Mouse (Mus musculus): ENCODE results near the gene Gtf2e1. TPM values are rescaled to one million over a fixed set of nuclear protein-coding genes. Genes with fewer than 3 reads are reported as not detected.

The Gtf2e1 gene
- total RNA-seq, 1 experiment = 54.1 TPM

GRCm38 (mm10) chr16:37522100-37522697, 17.4 kb downstream of the Gtf2e1 start:
- no peaks in the 10 kb centered on the region for H3K4me1 ChIP-seq (ENCODE audit: control insufficient read depth in 2 of 2, insufficient read depth in 2 of 2, low read length in 2 of 2, poor library complexity in 1 of 2)
- no peak overlapping the region for H3K9ac ChIP-seq (ENCODE audit: insufficient read depth, low read depth, low read length, poor library complexity, severe bottlenecking)
- H3K9me3 ChIP-seq (ENCODE audit: control insufficient read depth, insufficient read depth, low read depth, low read length) = no peaks in the 10 kb centered on the region
- no peak for DNase-seq (ENCODE audit: low read depth, low spot score)
- no peak overlapping the region for H3K4me3 ChIP-seq (ENCODE audit: insufficient read depth in 1 of 2, low read depth in 1 of 2, low read length in 2 of 2, poor library complexity in 1 of 2, severe bottlenecking in 1 of 2)
- TF ChIP-seq CHD2 (IDR thresholded peaks at IDR 0.05; ENCODE audit: low read depth, low read length) (no peak), MAFK (IDR thresholded peaks at IDR 0.05; ENCODE audit: insufficient read depth, low read depth, low read length) (no peak)
- in situ Hi-C loops (cut with MboI; ENCODE audit: low sequenced_read_pairs in 2 of 2, unreplicated experiment in 2 of 2) = no loop called here
- peaks cover 26% of the 10 kb centered on the region for H3K36me3 ChIP-seq (ENCODE audit: control insufficient read depth, insufficient read depth, low read length, poor library complexity, severe bottlenecking)
- H3K27ac ChIP-seq (ENCODE audit: insufficient read depth, low read depth, low read length, poor library complexity, severe bottlenecking) = no peak overlapping the region

GRCm38 (mm10) chr16:37520190-37521040, 19.2 kb downstream of the Gtf2e1 start:
- Histone ChIP-seq H3K9me3 (ENCODE audit: control insufficient read depth, insufficient read depth, low read depth, low read length) (no peaks in the 10 kb centered on the region), H3K4me3 (ENCODE audit: insufficient read depth in 1 of 2, low read depth in 1 of 2, low read length in 2 of 2, poor library complexity in 1 of 2, severe bottlenecking in 1 of 2) (no peak overlapping the region), H3K4me1 (ENCODE audit: control insufficient read depth in 2 of 2, insufficient read depth in 2 of 2, low read length in 2 of 2, poor library complexity in 1 of 2) (no peaks in the 10 kb centered on the region), H3K27ac (ENCODE audit: insufficient read depth, low read depth, low read length, poor library complexity, severe bottlenecking) (no peak overlapping the region), H3K36me3 (ENCODE audit: control insufficient read depth, insufficient read depth, low read length, poor library complexity, severe bottlenecking) (peaks cover 28% of the 10 kb centered on the region), H3K9ac (ENCODE audit: insufficient read depth, low read depth, low read length, poor library complexity, severe bottlenecking) (no peak overlapping the region)
- no peak for DNase-seq (ENCODE audit: low read depth, low spot score)
- TF ChIP-seq ZNF384 (IDR thresholded peaks at IDR 0.05; ENCODE audit: low read depth, low read length) = no peak
- no peak for TF ChIP-seq HCFC1 (IDR thresholded peaks at IDR 0.05; ENCODE audit: borderline replicate concordance, insufficient read depth, low read length)
- no peak for TF ChIP-seq MAFK (IDR thresholded peaks at IDR 0.05; ENCODE audit: insufficient read depth, low read depth, low read length)
- TF ChIP-seq ZC3H11A (IDR thresholded peaks at IDR 0.05; ENCODE audit: borderline replicate concordance, low read depth, low read length) = no peak
- no peak for TF ChIP-seq CHD2 (IDR thresholded peaks at IDR 0.05; ENCODE audit: low read depth, low read length)
- in situ Hi-C loops (cut with MboI; ENCODE audit: low sequenced_read_pairs in 2 of 2, unreplicated experiment in 2 of 2) = no loop called here

DNA sequence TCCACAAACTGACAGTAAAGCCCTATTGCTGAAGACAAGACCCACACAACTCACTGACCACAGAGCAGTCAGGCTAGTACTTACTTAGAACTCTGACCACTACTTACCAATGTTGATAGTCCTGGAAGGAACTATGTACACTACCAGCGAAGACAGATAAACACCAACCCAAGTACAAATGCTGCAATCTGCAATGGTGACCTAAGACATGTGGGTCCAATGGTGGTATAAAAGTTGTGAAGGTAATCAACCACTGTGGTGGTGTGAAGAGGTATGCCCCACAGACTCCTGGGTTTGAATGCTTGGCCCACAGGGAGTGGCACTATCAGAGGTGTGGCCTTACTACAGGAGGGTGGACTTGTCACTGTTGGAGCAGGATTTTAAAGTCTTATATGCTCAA, 19.9 kb downstream of the Gtf2e1 start:
- TF ChIP-seq MAFK (IDR thresholded peaks at IDR 0.05; ENCODE audit: insufficient read depth, low read depth, low read length) = no peak
- no peak for TF ChIP-seq ZC3H11A (IDR thresholded peaks at IDR 0.05; ENCODE audit: borderline replicate concordance, low read depth, low read length)
- no peak for TF ChIP-seq CHD2 (IDR thresholded peaks at IDR 0.05; ENCODE audit: low read depth, low read length)
- no peak for TF ChIP-seq HCFC1 (IDR thresholded peaks at IDR 0.05; ENCODE audit: borderline replicate concordance, insufficient read depth, low read length)
- no peak for TF ChIP-seq ZNF384 (IDR thresholded peaks at IDR 0.05; ENCODE audit: low read depth, low read length)
- Histone ChIP-seq H3K4me1 (ENCODE audit: control insufficient read depth in 2 of 2, insufficient read depth in 2 of 2, low read length in 2 of 2, poor library complexity in 1 of 2) (no peaks in the 10 kb centered on the region), H3K9ac (ENCODE audit: insufficient read depth, low read depth, low read length, poor library complexity, severe bottlenecking) (no peak overlapping the region), H3K9me3 (ENCODE audit: control insufficient read depth, insufficient read depth, low read depth, low read length) (no peaks in the 10 kb centered on the region), H3K27ac (ENCODE audit: insufficient read depth, low read depth, low read length, poor library complexity, severe bottlenecking) (no peak overlapping the region), H3K4me3 (ENCODE audit: insufficient read depth in 1 of 2, low read depth in 1 of 2, low read length in 2 of 2, poor library complexity in 1 of 2, severe bottlenecking in 1 of 2) (no peak overlapping the region), H3K36me3 (ENCODE audit: control insufficient read depth, insufficient read depth, low read length, poor library complexity, severe bottlenecking) (peaks cover 30% of the 10 kb centered on the region)
- in situ Hi-C loops (cut with MboI; ENCODE audit: low sequenced_read_pairs in 2 of 2, unreplicated experiment in 2 of 2) = no loop called here
- no peak for DNase-seq (ENCODE audit: low read depth, low spot score)

DNA sequence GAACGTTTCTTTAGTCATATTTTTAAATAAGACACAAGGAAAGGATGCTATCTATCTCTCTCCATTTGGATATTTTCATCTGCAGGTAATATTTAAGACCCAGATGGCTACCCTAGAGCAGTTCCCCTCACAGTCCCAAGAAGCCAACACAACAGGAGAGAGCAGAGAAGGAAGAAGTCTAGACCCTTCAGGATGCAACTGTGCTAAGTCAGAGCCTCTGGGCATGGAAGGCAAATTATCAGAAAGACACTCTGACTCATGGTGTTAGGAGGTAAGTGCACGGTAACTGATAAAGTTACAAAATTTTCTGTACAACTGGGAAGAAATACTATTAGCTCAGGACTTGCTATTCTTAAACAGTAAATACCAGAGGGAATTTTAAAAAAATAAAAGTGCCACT, 20.9 kb downstream of the Gtf2e1 start:
- Histone ChIP-seq H3K36me3 (ENCODE audit: control insufficient read depth, insufficient read depth, low read length, poor library complexity, severe bottlenecking) (peaks cover 25% of the 10 kb centered on the region), H3K4me3 (ENCODE audit: insufficient read depth in 1 of 2, low read depth in 1 of 2, low read length in 2 of 2, poor library complexity in 1 of 2, severe bottlenecking in 1 of 2) (no peak overlapping the region), H3K27ac (ENCODE audit: insufficient read depth, low read depth, low read length, poor library complexity, severe bottlenecking) (no peak overlapping the region), H3K9me3 (ENCODE audit: control insufficient read depth, insufficient read depth, low read depth, low read length) (no peaks in the 10 kb centered on the region), H3K9ac (ENCODE audit: insufficient read depth, low read depth, low read length, poor library complexity, severe bottlenecking) (no peak overlapping the region), H3K4me1 (ENCODE audit: control insufficient read depth in 2 of 2, insufficient read depth in 2 of 2, low read length in 2 of 2, poor library complexity in 1 of 2) (no peaks in the 10 kb centered on the region)
- in situ Hi-C loops (cut with MboI; ENCODE audit: low sequenced_read_pairs in 2 of 2, unreplicated experiment in 2 of 2) = no loop called here
- TF ChIP-seq ZC3H11A (IDR thresholded peaks at IDR 0.05; ENCODE audit: borderline replicate concordance, low read depth, low read length) = no peak
- TF ChIP-seq HCFC1 (IDR thresholded peaks at IDR 0.05; ENCODE audit: borderline replicate concordance, insufficient read depth, low read length) = no peak
- TF ChIP-seq ZNF384 (IDR thresholded peaks at IDR 0.05; ENCODE audit: low read depth, low read length) = no peak
- TF ChIP-seq MAFK (IDR thresholded peaks at IDR 0.05; ENCODE audit: insufficient read depth, low read depth, low read length) = no peak
- TF ChIP-seq CHD2 (IDR thresholded peaks at IDR 0.05; ENCODE audit: low read depth, low read length) = no peak
- DNase-seq (ENCODE audit: low read depth, low spot score) = no peak

All from ES-E14 (cell line).